Mouse (Mus musculus): Measurements from ENCODE around the gene A230072I06Rik.

GRCm38 (mm10) chr8:12298326-12298950 is 19.8 kb downstream of the A230072I06Rik start:
- TF ChIP-seq CTCF (IDR thresholded peaks at IDR 0.05; ENCODE audit: borderline replicate concordance, control insufficient read depth, extremely low read depth, insufficient read depth, low read length, poor library complexity) = no peak
- TF ChIP-seq POLR2A (IDR thresholded peaks at IDR 0.05; ENCODE audit: control insufficient read depth, extremely low read depth, insufficient read depth, low read length, poor library complexity) = no peak

Data from thymus, adult 2 months (tissue).